Mouse (Mus musculus): Measurements from ENCODE around the gene Dcxr. TPM values are rescaled to one million over a fixed set of nuclear protein-coding genes. Genes with fewer than 3 reads are reported as not detected.

The Dcxr gene
- 31.5 and 35.7 TPM in 2 replicates for polyA plus RNA-seq (2015; fragmentation: Nextera tagmentation; extraction: Ambion mirVana)

DNA sequence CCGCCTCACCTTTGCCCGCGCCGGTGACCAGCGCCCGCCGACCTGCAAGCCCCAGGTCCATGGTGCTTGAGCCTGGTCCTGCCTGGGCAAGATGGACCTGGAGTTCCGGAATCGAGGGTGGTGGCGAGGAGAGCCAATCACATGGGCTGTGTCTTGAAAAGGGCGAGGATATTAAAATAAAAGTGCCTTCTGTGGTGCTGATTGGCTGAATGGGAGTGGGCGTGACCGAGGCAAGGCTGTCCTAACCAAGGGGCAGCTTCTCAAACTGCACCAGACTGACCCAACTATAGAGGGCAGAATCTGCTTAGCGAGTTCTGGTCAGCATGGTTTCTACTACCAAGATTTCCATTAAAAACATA, at the start of gene Dcxr:
Gene Dcxr, minus strand, starts transcription at position 113 of the 359 bp plus-strand sequence.

DNA sequence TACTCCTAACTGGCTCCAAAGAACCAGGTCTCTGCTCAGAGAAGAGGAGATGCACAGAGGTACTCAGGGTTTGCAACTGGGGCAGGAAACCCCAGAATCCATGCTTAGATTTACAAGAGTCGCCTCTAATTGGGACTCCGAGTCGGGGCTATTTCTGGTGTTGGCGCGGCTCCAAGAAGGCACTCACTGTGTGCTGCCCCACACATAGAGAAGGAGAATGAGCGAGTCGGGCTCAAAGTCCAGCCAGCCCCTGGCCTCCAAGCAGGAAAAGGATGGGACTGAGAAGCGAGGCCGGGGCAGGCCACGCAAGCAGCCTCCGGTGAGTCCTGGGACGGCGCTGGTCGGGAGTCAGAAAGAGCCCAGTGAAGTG, 35.6 kb upstream of the Dcxr start, which contains the start of gene Hmga1b:
Gene Hmga1b, plus strand, starts transcription at position 123 of the 370 bp plus-strand sequence.

GRCm38 (mm10) chr11:120731858-120732680, 5.0 kb upstream of the Dcxr start, which contains the start of gene Cbr2:
TSS of gene Cbr2 (minus strand) at chr11:120732114.

GRCm38 (mm10) chr11:120721124-120722066, 5.7 kb downstream of the Dcxr start, which contains the start of gene Rac3:
TSS of gene Rac3 (plus strand) at chr11:120721470.

GRCm38 (mm10) chr11:120713580-120714518, 13.2 kb downstream of the Dcxr start, which contains the start of the genes Cenpx and Lrrc45:
TSS of gene Cenpx (minus strand) at chr11:120713738.
TSS of gene Lrrc45 (plus strand) at chr11:120713925.

Other genes with a start within 250 kb of the Dcxr start
- gene Mrpl12, start 242.7 kb downstream of the Dcxr start, polyA plus RNA-seq (2015; fragmentation: Nextera tagmentation; extraction: Ambion mirVana) = 91.2 and 100 TPM in 2 replicates
- gene Slc25a10, start 235.4 kb downstream of the Dcxr start, polyA plus RNA-seq (2015; fragmentation: Nextera tagmentation; extraction: Ambion mirVana) = 34.6 and 38.5 TPM in 2 replicates
- gene Gcgr, start 196.6 kb downstream of the Dcxr start, polyA plus RNA-seq (2015; fragmentation: Nextera tagmentation; extraction: Ambion mirVana) = 0.93 and 0.97 TPM in 2 replicates
- 157 and 172 TPM in 2 replicates for gene Mcrip1, start 177.6 kb downstream of the Dcxr start, polyA plus RNA-seq (2015; fragmentation: Nextera tagmentation; extraction: Ambion mirVana)
- gene Ppp1r27, start 176.1 kb downstream of the Dcxr start, polyA plus RNA-seq (2015; fragmentation: Nextera tagmentation; extraction: Ambion mirVana) = not detected in 2 replicates
- gene P4hb, start 154.0 kb downstream of the Dcxr start, polyA plus RNA-seq (2015; fragmentation: Nextera tagmentation; extraction: Ambion mirVana) = 515 and 546 TPM in 2 replicates
- gene Arhgdia, start 145.7 kb downstream of the Dcxr start, polyA plus RNA-seq (2015; fragmentation: Nextera tagmentation; extraction: Ambion mirVana) = 458 and 475 TPM in 2 replicates
- 162 and 194 TPM in 2 replicates for gene Alyref, start 128.9 kb downstream of the Dcxr start, polyA plus RNA-seq (2015; fragmentation: Nextera tagmentation; extraction: Ambion mirVana)
- 165 and 166 TPM in 2 replicates for gene Anapc11, start 128.9 kb downstream of the Dcxr start, polyA plus RNA-seq (2015; fragmentation: Nextera tagmentation; extraction: Ambion mirVana)
- 0.43 and 1.1 TPM in 2 replicates for gene Npb, start 118.8 kb downstream of the Dcxr start, polyA plus RNA-seq (2015; fragmentation: Nextera tagmentation; extraction: Ambion mirVana)
- 72.3 and 111 TPM in 2 replicates for gene Pcyt2, start 109.3 kb downstream of the Dcxr start, polyA plus RNA-seq (2015; fragmentation: Nextera tagmentation; extraction: Ambion mirVana)
- 24.9 and 25.5 TPM in 2 replicates for gene Sirt7, start 102.0 kb downstream of the Dcxr start, polyA plus RNA-seq (2015; fragmentation: Nextera tagmentation; extraction: Ambion mirVana)
- gene Mafg, start 93.7 kb downstream of the Dcxr start, polyA plus RNA-seq (2015; fragmentation: Nextera tagmentation; extraction: Ambion mirVana) = 19.3 and 22.6 TPM in 2 replicates
- gene Pycr1, start 83.5 kb downstream of the Dcxr start, polyA plus RNA-seq (2015; fragmentation: Nextera tagmentation; extraction: Ambion mirVana) = 22.5 and 33.3 TPM in 2 replicates
- 0.28 TPM in 1 of 2 replicates, not detected in the other for gene Myadml2, start 79.1 kb downstream of the Dcxr start, polyA plus RNA-seq (2015; fragmentation: Nextera tagmentation; extraction: Ambion mirVana)
- 2.6 and 4.4 TPM in 2 replicates for gene Notum, start 66.1 kb downstream of the Dcxr start, polyA plus RNA-seq (2015; fragmentation: Nextera tagmentation; extraction: Ambion mirVana)
- 72.0 and 79.9 TPM in 2 replicates for gene Aspscr1, start 54.3 kb downstream of the Dcxr start, polyA plus RNA-seq (2015; fragmentation: Nextera tagmentation; extraction: Ambion mirVana)
- 94.9 and 105 TPM in 2 replicates for gene Cenpx, start 13.5 kb downstream of the Dcxr start, polyA plus RNA-seq (2015; fragmentation: Nextera tagmentation; extraction: Ambion mirVana)
- 21.2 and 22.0 TPM in 2 replicates for gene Lrrc45, start 13.4 kb downstream of the Dcxr start, polyA plus RNA-seq (2015; fragmentation: Nextera tagmentation; extraction: Ambion mirVana)
- gene Rac3, start 5.8 kb downstream of the Dcxr start, polyA plus RNA-seq (2015; fragmentation: Nextera tagmentation; extraction: Ambion mirVana) = 10.7 and 14.6 TPM in 2 replicates
- 81.7 and 93.4 TPM in 2 replicates for gene Cbr2, start 4.8 kb upstream of the Dcxr start, polyA plus RNA-seq (2015; fragmentation: Nextera tagmentation; extraction: Ambion mirVana)
- 1.5 and 2.2 TPM in 2 replicates for gene Hmga1b, start 35.5 kb upstream of the Dcxr start, polyA plus RNA-seq (2015; fragmentation: Nextera tagmentation; extraction: Ambion mirVana)
- gene Rfng, start 56.9 kb upstream of the Dcxr start, polyA plus RNA-seq (2015; fragmentation: Nextera tagmentation; extraction: Ambion mirVana) = 19.7 and 20.3 TPM in 2 replicates
- 118 and 123 TPM in 2 replicates for gene Gps1, start 57.0 kb upstream of the Dcxr start, polyA plus RNA-seq (2015; fragmentation: Nextera tagmentation; extraction: Ambion mirVana)
- 38.1 and 41.2 TPM in 2 replicates for gene Dus1l, start 69.1 kb upstream of the Dcxr start, polyA plus RNA-seq (2015; fragmentation: Nextera tagmentation; extraction: Ambion mirVana)
- gene Fasn, start 97.3 kb upstream of the Dcxr start, polyA plus RNA-seq (2015; fragmentation: Nextera tagmentation; extraction: Ambion mirVana) = 17.8 and 30.1 TPM in 2 replicates
- gene Ccdc57, start 205.6 kb upstream of the Dcxr start, polyA plus RNA-seq (2015; fragmentation: Nextera tagmentation; extraction: Ambion mirVana) = 1.7 and 2.3 TPM in 2 replicates
- gene Slc16a3, start 221.2 kb upstream of the Dcxr start, polyA plus RNA-seq (2015; fragmentation: Nextera tagmentation; extraction: Ambion mirVana) = 109 and 117 TPM in 2 replicates

Data from urinary bladder, postnatal 0 days (tissue).